Mouse (Mus musculus): Measurements from ENCODE around the gene Gm12248.

Gm12248 gene

DNA sequence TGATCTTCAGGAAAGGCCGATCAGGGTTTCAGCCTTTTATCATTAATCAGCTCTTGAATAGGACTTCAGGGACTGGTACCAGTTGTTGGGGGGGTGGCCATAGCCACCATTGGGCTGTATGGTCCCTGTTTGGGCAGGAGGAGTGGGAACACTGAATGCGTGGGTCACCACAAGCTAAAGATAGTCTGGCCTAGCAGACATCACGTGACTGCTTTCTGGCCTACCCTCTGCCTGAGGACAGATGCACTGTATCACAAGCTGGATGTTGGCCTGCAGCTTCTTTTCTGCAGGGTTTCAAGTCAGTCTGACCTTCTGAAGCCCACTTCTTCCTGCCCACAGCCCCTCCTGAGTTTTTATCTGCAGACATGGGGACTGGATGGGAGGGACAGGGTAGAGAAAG, 59.3 kb downstream of the Gm12248 start:
- peak; percentile 27 for DNase-seq (ENCODE audit: low spot score)

- DNase-seq (ENCODE audit: low spot score): no peak
These were observed 61.8 kb downstream of the Gm12248 start for GRCm38 (mm10) chr11:58031176-58031575.

DNA sequence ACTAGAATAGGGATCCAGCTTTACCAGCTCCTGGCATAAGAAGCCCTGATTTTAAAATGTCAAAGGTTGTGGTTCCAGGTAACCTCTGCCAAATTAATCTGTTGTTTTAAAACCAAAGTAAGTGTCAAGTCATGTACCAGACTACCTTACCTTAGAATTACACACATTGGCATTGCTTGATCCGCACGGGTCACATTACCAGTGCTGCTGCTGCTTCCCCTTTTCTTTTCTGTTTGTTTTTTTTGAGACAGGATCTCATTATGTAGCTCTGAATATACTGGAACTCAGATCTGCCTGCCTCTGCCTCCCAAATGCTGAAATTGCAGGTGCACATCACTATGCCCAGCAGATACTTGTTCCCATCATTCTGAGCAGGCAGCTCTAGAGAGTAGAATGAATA, 63.1 kb downstream of the Gm12248 start:
- DNase-seq (ENCODE audit: low spot score): no peak

DNA sequence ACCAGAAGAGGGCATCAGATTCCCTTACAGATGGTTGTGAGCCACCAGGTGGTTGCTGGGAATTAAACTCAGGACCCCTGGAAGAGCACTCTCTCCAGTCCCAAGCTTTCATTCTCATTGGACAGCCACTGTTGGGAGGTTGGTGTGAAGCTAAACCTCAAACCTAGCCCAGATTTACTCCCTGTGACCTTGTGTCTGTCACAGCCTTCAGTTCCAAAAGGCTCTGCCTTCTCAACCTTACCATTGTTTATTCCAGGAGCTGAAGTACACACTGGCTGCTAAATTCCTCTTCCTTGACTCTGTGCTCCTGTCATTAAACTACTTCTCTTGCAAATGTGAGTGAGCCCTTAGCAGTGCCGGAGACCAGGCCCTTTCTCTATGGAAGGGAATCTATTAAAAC, 64.0 kb downstream of the Gm12248 start:
- DNase-seq (ENCODE audit: low spot score): no peak

DNA sequence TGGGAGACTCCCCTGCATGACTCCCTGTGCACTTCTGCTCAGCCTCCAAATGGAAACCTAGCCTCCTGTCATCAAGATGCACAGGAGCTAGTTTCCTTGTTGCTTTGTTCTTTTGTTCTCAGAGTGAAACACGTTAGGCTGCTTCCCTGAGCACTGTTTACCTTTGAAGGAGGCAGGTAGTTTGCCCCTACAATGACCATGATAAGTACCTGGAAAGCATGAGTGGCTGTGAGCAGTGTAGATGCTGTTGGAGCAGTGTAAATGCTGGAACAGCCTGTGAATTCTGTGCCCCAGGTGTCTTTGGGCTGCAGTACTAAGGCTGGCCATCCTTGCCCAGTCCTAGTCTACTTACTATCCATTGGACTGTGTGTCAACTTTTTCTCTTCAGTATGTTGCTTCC, 66.1 kb downstream of the Gm12248 start:
- DNase-seq (ENCODE audit: low spot score): no peak

- no peak for DNase-seq (ENCODE audit: low spot score)
These were observed 66.6 kb downstream of the Gm12248 start for GRCm38 (mm10) chr11:58026337-58026736.

DNA sequence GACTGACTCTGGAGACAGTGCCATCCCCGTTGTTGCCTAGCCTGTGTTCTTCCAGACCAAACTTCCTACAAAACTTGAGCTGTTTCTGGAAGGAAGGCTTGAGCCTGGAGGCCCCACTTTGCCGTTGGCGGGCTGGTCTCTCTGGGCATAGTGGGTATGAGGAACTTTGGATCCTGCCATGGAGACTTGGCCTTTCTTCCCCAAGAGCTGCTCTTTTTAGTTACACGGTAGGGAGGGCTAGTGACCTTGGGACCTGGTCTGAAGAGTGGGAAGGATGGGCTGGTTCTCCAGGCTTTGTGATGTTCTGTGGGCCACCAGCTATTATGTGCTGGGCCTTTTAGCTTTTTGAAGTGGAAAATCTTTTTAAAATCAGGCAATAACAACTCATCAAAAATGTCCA, 67.1 kb downstream of the Gm12248 start:
- DNase-seq (ENCODE audit: low spot score): no peak

DNA sequence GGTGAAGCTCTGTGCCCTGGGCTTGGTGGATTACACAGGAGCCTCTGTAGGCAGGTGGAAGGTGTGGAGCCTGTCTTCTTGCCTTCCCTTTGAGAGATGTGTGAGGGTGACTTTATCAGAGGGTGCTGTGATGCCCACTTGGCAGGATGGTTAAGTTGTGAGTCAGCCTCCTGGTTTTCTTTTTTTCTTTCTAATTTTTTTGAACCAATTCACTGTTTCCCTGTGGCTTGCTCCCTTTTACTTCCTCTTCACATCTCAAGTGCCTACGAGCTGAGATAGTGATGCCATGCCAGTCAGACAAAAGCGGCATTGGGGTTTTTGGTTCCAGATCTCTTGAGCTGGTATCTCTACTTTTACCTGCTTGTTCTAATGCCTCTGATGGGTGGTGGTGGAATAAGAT, 68.3 kb downstream of the Gm12248 start:
- no peak for DNase-seq (ENCODE audit: low spot score)

- DNase-seq (ENCODE audit: low spot score): no peak
These were observed 68.7 kb downstream of the Gm12248 start for GRCm38 (mm10) chr11:58024271-58024670.

- no peak for DNase-seq (ENCODE audit: low spot score)
These were observed 71.3 kb downstream of the Gm12248 start for GRCm38 (mm10) chr11:58021618-58022017.

DNA sequence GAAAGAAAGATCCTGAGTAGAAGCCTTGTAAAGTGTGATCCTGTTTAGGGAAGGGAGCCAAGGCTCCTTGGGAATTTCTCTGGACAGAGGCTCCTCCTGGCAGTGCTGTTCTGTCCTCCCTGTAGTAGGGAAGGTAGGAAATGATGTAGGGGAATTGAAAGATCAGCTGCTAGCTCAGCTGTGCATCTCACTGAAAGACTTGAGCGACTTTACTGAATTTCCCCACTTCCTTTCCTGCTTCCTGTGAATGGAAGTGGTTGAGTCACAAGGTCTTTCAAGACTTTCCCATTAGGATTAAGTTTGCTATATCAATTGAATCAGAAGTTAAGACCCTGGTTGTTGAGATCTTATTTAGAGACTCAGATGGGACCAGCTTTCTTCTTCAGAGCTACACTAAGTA, 71.8 kb downstream of the Gm12248 start:
- DNase-seq (ENCODE audit: low spot score): no peak

GRCm38 (mm10) chr11:58018701-58019100, 74.2 kb downstream of the Gm12248 start:
- DNase-seq (ENCODE audit: low spot score): no peak

DNA sequence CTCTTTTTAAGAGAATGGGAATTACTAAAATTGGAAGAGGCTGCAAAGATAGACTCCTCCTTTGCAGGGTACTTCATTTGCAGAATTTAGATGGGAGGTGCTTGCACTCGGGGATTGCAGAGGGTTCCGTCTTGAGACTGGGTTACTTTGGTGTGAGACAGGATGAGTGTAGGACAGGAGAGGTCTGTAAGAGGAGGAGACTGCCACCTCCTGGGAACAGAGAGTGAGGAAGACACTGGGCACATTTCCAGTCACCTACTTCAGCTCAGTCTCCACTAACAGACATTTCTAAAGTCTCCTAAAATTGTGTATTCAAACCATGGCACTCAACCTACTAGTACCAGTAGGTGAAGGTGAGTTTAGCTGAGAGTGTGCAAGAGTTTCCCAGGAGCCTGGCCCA, 74.6 kb downstream of the Gm12248 start:
- no peak for DNase-seq (ENCODE audit: low spot score)

DNA sequence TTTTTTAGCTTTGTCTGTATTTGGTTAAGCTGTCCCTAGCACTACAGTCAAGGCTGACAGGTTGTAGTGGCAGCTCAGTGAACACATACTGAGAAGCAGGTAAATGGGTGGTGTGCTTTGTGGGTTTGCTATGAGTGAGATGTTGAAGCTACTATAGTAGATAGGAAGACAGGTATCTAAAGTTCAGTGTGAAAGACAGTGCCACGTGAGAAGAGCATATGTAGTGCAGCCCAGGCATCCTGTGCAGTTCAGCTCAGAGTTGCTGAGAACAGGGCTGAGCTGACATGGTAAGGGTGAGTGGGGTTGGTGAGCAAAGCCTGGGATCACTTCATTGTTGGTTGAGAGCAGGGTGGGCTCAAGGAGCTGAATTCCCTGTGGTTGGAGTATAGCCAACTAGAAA, 75.5 kb downstream of the Gm12248 start:
- no peak for DNase-seq (ENCODE audit: low spot score)

GRCm38 (mm10) chr11:58016371-58016770, 76.6 kb downstream of the Gm12248 start:
- no peak for DNase-seq (ENCODE audit: low spot score)

GRCm38 (mm10) chr11:58015339-58015738, 77.6 kb downstream of the Gm12248 start:
- no peak for DNase-seq (ENCODE audit: low spot score)

- DNase-seq (ENCODE audit: low spot score): no peak
These were observed 78.3 kb downstream of the Gm12248 start for GRCm38 (mm10) chr11:58014604-58015003.

Data from ovary, postnatal 36 days (tissue).